Mouse (Mus musculus) induced T-regulatory cell, adult 2 months (primary cell): Measurements from ENCODE around the gene Eef1akmt3.
"Not testable (repeated sequence)": the region's sequence is repeated elsewhere in the genome, so short reads cannot be mapped to it uniquely, and the experiment has no call there.

Experiments
- DNase-seq: peaks from one replicate; pipeline ENCODE4 v3.0.0-alpha.2; 2012; ENCODE audit warnings: low read depth

Eef1akmt3 gene

DNA sequence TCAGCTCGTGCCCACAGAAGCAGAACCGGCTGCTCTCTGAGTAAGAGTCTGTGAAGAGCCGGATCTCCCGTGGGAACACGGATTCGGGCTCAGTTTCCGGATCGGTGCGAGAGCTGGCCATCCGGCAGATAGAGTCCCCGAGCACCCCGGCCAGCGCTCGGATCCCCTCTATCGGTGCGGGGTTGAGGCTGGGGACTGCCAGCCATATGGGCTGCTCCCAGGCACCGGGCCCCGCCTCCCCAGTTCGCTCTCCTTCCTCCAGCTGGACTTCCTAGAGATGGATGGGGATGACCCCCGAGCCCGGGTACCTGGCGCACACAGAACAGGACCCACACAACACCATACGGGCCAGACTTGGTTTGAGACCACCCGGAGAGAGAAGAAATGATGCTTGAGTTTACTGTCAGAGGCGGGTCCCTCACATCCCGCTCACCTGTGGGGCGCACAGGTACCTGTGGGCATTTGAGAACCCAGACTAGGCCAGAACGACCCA lies at the start of gene Eef1akmt3, which contains the start of gene Mettl1:
TSS of gene Eef1akmt3 (minus strand) at position 240 of the 493 bp plus-strand sequence.
TSS of gene Mettl1 (plus strand) at position 141 of the 493 bp plus-strand sequence.
- DNase-seq, result no peak

GRCm38 (mm10) chr10:127090560-127091411 lies 49.5 kb upstream of the Eef1akmt3 start:
- no peak for DNase-seq

DNA sequence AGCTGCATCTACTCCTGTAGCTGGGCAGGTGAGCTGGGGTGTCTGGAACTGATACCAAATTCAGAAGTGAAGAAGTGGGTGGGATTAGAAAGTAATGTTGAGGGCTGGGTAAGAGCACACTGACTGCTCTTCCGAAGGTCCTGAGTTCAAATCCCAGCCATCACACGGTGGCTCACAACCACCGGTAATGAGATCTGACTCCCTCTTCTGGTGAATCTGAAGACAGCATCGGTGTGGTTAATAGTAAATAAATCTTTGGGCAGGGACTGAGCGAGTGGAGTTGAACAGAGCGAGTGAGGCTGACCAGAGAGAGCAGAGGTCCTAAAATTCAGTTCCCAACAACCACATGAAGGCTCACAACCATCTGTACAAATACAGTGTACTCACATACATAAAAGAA lies 44.3 kb upstream of the Eef1akmt3 start:
- DNase-seq, result no peak

DNA sequence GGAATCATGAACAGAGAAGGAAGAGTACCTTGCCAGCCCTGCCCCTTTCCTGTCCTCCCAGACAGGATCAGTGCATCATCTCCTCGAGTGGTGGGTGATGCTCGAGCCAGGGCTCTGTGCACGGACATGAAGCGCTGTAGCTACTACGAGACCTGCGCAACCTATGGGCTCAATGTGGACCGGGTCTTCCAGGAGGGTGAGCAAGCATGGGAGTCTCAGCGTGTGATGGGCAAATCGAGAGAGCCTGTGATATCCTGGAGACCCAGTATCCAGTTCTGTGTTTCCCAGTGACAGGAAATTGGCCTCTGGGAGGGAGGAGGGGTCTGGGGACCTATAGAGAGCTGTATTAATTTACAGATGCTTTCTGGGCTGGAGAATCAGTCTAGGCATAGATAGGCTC lies 43.7 kb upstream of the Eef1akmt3 start:
- DNase-seq, result no peak

DNA sequence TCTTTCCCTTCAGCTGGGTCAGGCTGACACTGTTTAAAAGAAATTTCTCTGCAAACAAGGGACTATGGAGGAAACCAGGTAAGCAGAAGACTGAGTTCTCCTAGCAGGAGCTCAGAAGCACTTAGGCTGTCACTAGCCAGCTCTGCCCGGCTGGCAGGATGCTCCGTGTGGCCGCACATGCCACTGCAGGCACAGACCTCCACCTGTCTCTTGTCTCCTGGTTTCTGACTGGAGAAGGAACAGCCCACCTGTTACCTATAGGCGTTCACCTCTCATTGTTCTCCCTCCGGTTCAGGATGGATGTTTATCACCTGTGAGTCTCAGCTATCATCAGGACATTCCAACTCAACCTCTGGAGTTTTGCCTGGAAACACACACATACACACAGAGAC lies 42.6 kb upstream of the Eef1akmt3 start:
- DNase-seq, result no peak

- DNase-seq, result no peak
These were observed 42.1 kb upstream of the Eef1akmt3 start for GRCm38 (mm10) chr10:127083292-127083914.

DNA sequence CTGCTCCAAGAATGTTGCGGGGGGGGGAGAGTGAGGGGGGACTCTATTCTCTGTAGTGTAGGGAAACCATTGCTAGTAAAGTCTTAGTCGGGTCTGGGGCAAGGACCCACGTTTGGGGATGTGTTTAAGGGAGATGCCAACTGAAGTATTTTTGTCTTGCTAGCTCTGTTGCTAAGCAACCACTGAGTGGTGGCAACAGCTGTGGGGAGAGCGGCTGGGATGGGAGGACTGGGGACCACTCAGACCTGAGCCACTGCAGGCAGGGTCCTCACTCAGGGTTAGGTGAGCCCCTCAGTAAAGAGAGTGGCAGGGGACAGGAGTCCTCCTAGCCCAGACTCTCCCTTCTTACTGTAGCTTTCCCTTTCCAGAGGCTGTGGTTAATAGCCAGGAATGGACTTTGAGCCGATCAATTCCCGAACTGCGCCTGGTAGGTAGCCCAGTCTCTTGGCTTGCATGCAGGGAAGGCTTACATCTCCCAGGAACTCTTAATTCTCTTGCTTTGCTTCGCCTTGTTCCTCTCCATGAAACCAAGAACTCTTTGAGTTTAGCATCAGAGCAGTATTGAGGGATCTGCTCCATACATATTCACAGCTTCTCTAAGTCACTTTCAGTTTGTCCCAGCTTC lies 40.8 kb upstream of the Eef1akmt3 start:
- DNase-seq, result no peak

DNA sequence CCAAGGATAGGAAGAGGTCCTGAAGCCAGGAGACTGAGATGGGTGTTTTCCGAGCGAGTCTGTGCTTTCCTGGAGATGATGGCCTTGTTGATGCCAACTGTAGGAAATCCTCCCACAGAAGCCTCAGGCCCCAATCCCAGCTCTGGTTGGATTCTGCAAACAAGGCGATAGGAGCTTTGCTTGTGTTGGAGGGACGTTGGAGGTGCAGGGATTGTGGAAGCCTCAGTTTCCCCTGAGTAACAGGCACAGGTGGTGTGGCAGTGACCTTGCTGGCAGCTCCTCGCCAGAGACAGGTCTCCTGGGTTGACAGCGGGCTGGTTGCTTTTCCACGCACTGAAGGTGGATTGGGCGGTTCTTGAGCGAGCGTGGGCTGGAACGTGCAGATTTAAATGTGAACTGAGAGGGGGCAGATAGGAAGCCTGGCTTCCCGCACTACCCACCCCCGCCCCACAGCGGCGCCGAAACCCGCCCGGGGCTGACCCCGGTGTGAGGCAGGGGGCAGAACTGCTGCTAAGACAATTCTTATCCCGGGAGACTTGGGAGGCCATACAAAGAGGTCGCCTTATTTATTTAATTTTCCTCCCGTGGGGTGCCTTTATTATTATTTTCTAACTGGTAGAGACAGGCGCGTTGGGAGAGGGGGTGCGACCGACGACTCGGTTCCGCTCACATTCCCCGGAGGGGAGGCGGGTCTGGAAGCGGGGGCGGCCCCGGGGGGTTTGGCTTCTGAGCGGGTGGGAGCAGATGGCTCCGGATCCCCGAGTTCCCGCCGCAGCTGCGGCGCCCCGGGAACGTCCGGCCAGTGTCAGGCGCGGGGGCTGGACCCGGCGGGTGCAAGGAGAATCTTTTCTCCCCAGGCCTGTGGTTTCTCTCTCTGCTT lies 39.8 kb upstream of the Eef1akmt3 start:
- no peak for DNase-seq

- no peak for DNase-seq
These were observed 38.5 kb upstream of the Eef1akmt3 start for GRCm38 (mm10) chr10:127079665-127080391.

DNA sequence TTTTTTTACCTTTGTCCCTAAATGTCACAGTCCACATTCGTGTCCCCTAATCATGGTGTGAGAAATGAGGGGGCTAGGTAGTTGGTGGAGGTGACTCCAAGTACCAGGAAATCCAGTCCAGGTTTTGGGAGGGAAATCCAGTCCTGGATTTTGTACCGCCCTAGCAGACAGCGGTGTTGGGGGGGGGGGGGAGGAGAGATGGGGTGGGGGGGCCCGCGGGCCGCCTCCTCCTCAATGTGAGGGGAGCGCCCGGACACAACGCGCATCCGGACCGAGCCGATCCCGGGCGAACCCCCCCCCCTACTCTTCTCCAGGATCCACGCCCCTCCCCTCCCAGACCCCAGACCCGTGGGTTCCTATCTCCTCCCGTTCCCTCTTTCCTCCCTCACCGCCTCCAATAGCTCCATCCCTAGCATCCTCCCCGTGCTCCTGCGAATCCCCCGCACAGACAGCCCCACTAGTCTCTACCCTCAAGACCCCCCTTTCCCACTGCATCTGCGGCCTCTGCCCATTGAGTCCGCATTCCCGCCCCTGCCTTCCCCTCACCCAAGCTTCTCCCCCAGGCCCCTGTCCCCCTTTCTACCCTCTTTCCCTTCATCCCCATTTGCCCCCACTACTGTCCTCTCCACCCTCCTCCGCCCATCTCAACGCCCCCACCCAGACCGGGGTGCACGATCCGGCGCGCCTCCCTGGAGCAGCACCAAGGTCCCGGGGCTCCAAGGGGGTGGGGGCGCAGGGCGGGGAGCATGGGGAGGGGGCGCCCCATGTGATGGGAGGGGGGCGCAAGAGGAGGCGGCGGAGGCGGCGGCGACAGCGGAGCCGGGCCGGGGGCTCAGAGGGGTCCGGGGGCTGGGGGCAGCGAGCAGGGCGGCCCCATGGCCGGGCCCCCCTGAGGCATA lies 37.6 kb upstream of the Eef1akmt3 start:
- no peak for DNase-seq

DNA sequence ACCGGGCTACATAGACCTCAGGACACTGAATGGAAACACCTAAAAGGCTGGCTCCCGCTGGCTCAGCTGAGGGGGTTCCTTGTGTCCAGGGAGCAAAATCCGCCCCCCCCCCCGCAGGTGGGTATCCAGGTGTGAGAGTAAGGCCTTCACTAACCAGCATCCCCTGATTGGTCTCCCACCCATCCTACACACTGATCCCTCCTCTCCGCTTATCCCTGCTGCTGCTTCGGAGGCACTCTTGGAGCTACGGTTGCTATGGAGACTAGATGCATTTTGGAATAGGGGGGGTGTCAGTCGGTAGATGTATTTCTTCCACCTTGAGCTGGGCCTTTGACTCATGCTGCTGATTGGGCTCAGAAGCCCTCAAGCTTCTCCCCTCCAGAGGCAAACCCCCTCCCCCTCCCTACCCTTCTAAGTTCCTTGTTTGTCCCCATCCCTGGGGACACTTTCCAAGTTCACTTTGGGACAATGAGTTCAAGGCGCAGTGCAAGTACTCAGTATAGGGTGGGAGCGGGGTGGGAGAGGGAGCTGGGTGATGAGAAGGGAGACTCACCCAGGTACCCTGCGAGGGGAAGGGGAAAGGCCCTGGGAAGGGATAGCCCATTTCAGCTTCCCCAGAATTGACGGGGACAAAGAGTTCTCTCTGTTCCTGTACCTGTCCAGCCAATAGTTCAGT lies 36.8 kb upstream of the Eef1akmt3 start:
- no peak for DNase-seq

GRCm38 (mm10) chr10:127077515-127077914 lies 36.2 kb upstream of the Eef1akmt3 start:
- DNase-seq, result no peak

- DNase-seq, result peak; percentile 90
These were observed 34.8 kb upstream of the Eef1akmt3 start for GRCm38 (mm10) chr10:127076082-127076481.

DNA sequence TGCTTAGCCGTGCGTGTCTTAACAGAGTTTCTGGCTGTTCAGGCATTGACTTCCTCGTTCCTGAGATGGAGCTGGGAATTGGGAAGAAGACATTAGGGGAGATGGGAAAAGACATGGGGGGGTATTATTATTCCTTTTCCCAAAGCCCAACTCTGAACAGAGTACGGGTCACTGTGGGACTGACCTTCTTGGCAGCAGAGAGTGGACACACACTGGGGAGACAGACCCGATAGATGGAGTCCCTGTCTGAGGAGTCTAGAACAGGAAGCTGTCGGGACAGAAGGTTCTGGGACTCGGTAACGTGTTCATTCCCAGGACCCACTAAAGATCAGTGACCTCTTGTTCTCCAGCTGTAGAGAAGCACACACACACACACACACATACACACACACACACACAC lies 34.3 kb upstream of the Eef1akmt3 start:
- no peak for DNase-seq

DNA sequence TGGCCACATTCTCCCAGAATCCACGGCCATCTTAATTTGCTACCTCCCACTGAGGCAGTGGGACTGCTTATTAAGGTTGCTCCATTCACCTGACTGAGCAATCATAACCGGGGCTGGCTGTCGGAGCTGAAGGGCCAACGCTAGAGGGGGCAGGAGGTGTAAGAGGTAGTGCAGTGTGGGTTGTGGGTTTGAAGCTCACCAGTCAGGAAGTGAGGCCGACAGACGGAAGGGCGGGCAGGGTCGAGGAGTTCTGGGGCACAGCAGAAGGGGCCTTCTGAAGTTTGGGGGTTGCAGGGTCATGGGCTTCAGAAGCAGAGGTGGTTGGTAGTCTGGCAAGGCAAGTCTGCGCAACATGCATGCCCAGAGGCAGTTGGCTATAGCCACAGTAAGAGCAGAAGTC lies 33.8 kb upstream of the Eef1akmt3 start, which contains the start of gene Agap2:
TSS of gene Agap2 (plus strand) at position 205 of the 400 bp plus-strand sequence.
- DNase-seq, result peak; percentile 93

DNA sequence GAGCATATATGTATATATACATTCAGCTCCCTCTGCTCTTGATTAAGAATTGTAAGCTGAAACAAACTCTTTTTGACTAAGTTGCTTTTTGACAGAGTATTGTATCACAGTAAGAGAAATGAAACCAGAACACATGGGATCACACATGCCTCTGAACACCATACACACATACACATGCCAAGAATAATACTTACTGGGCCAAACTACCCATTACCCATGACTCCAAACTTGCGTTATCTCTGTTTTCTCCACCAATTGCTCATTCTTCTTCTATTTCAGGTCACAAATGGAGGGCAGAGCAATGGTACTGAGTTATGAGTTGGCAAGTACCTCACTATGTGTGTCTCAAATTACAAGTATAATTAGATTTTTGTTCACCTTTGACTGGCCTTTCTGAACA lies 32.7 kb upstream of the Eef1akmt3 start:
- DNase-seq, result no peak

- not testable (repeated sequence) for DNase-seq
These were observed 31.7 kb upstream of the Eef1akmt3 start for GRCm38 (mm10) chr10:127072969-127073368.

DNA sequence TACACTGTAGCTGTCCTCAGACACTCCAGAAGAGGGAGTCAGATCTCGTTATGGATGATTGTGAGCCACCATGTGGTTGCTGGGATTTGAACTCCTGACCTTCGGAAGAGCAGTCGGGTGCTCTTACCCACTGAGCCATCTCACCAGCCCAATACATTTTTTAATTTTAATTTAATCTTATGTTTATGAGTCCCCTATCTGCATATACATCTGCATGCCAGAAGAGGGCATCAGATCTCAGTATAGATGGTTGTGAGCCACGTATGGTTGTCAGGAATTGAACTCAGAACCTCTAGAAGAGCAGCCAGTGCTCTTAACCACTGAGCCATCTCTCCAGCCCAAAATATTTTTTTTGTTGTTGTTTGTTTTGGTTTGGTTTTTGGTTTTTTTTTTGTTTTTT lies 31.0 kb upstream of the Eef1akmt3 start:
- not testable (repeated sequence) for DNase-seq

DNA sequence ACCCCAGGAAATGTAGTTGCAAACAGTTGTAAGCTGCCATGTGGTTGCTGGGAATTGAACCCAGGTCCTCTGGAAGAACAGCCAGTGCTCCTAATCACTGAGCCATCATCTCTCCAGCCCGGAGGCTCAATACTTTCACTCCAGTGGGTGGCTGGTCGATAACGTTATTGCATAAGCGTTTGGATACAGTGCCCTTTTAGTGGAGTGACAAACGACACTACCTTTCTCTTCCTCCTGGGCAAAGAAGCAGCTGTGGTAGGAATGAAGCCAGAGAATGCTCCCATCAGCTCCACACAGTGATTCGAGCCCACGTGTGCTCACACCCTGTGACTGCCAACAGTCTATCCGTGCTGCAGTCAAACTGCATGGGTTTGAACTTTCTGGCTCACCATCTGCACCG lies 29.9 kb upstream of the Eef1akmt3 start:
- no peak for DNase-seq
